Mouse (Mus musculus) fibroblast of lung, adult 2 months (primary cell): ENCODE data around the gene Cavin1.

Source experiments
- DNase-seq: peaks from one replicate; pipeline ENCODE4 v3.0.0-alpha.2; 2011; ENCODE audit warnings: low read depth

Cavin1 gene

GRCm38 (mm10) chr11:100957915-100958469 is 12.7 kb downstream of the Cavin1 start:
- DNase-seq, result no peak

GRCm38 (mm10) chr11:100957244-100957643 is 13.4 kb downstream of the Cavin1 start:
- no peak for DNase-seq

- no peak for DNase-seq
These were observed 21.1 kb downstream of the Cavin1 start for GRCm38 (mm10) chr11:100949540-100949939.

GRCm38 (mm10) chr11:100948317-100948716 is 22.4 kb downstream of the Cavin1 start:
- DNase-seq, result no peak

- DNase-seq, result no peak
These were observed 23.1 kb downstream of the Cavin1 start for GRCm38 (mm10) chr11:100947548-100947947.

- no peak for DNase-seq
These were observed 23.8 kb downstream of the Cavin1 start for GRCm38 (mm10) chr11:100946862-100947261.

GRCm38 (mm10) chr11:100942388-100942787 is 28.3 kb downstream of the Cavin1 start:
- DNase-seq, result no peak

GRCm38 (mm10) chr11:100939512-100940151 is 31.1 kb downstream of the Cavin1 start, which contains the start of gene Stat3:
TSS of gene Stat3 (minus strand) at chr11:100939540.
- peak; percentile 100 for DNase-seq

- no peak for DNase-seq
These were observed 31.8 kb downstream of the Cavin1 start for GRCm38 (mm10) chr11:100938711-100939511.

- DNase-seq, result no peak
These were observed 32.6 kb downstream of the Cavin1 start for GRCm38 (mm10) chr11:100938112-100938511.

- no peak for DNase-seq
These were observed 33.4 kb downstream of the Cavin1 start for GRCm38 (mm10) chr11:100937295-100937694.

- peak; percentile 60 for DNase-seq
These were observed 35.0 kb downstream of the Cavin1 start for GRCm38 (mm10) chr11:100935373-100936355.

- DNase-seq, result no peak
These were observed 39.3 kb downstream of the Cavin1 start for GRCm38 (mm10) chr11:100931254-100931921.

GRCm38 (mm10) chr11:100930611-100931010 is 40.1 kb downstream of the Cavin1 start:
- no peak for DNase-seq

- no peak for DNase-seq
These were observed 43.3 kb downstream of the Cavin1 start for GRCm38 (mm10) chr11:100927386-100927785.

- no peak for DNase-seq
These were observed 46.2 kb downstream of the Cavin1 start for GRCm38 (mm10) chr11:100924386-100924919.

GRCm38 (mm10) chr11:100920887-100921624 is 49.6 kb downstream of the Cavin1 start:
- DNase-seq, result no peak

GRCm38 (mm10) chr11:100918007-100918406 is 52.7 kb downstream of the Cavin1 start:
- no peak for DNase-seq

GRCm38 (mm10) chr11:100916432-100916971 is 54.2 kb downstream of the Cavin1 start:
- DNase-seq, result no peak

- no peak for DNase-seq
These were observed 55.6 kb downstream of the Cavin1 start for GRCm38 (mm10) chr11:100915063-100915462.
